Mouse (Mus musculus) left cerebral cortex, postnatal 14 days (tissue): ENCODE results near the gene Ptpro. TPM values are rescaled to one million over a fixed set of nuclear protein-coding genes. Genes with fewer than 3 reads are reported as not detected.

Experiments
- DNase-seq, 2 experiments: peaks; one replicate each; pipeline ENCODE4 v3.0.0; 2021 to 2022; ENCODE audit warnings: low spot score in 2 of 2, mixed read lengths in 1 of 2
- intact Hi-C: fragments of 180-260 bp; cut with DNase I; formaldehyde crosslinking; loops from one replicate; pipeline ENCODE4 v1.15.1; 2025
- total RNA-seq, 2 experiments: library from RNA; stranded (reverse); gene quantifications; 2 replicates each; pipeline ENCODE4 v1.2.3; 2021

Ptpro gene
- total RNA-seq, 2 experiments from 2014 or later, result 46.8 to 51.6 TPM

GRCm38 (mm10) chr6:137509341-137510045 is 257.4 kb downstream of the Ptpro start:
- no peak for DNase-seq
- intact Hi-C loops, result no loop called here

GRCm38 (mm10) chr6:137512753-137513152 is 260.6 kb downstream of the Ptpro start:
- DNase-seq, result no peak
- intact Hi-C loops, result no loop called here

Other genes starting within 250 kb of the Ptpro start
- gene Rerg, start 81.8 kb upstream of the Ptpro start, total RNA-seq, result 1 to 10 TPM; 8.1 to 9.3 TPM